Mouse (Mus musculus) heart, postnatal 0 days (tissue): ENCODE results near the gene Klk11. TPM values are rescaled to one million over a fixed set of nuclear protein-coding genes. Genes with fewer than 3 reads are reported as not detected.

Experiments used
- ATAC-seq: fragments of 200-750 bp; cut with Nextera tagmentation; 2 replicates; pipeline ENCODE4 v1.8.0; 2017; ENCODE audit warnings: low read depth, moderate number of reproducible peaks, moderate library complexity; ENCODE audit not compliant: insufficient read depth
- DNase-seq: peaks from one replicate; pipeline ENCODE4 v3.0.0-alpha.2; 2016; ENCODE audit warnings: low spot score
- H3K27ac ChIP-seq: fragments of 300-500 bp; sonication (generic); 2 replicates; pipeline ENCODE4 v1.5.1; 2014; ENCODE audit warnings: low read depth, mild to moderate bottlenecking
- H3K27me3 ChIP-seq: fragments of 300-500 bp; sonication (generic); 2 replicates; pipeline ENCODE4 v1.6.1; 2014; ENCODE audit warnings: low read length, mixed read lengths; ENCODE audit not compliant: control insufficient read depth, insufficient read depth
- H3K36me3 ChIP-seq: fragments of 300-500 bp; sonication (generic); replicated peaks from 2 replicates; pipeline ENCODE4 v1.6.1; 2014; ENCODE audit warnings: low read length, mixed read lengths; ENCODE audit not compliant: control insufficient read depth, insufficient read depth
- H3K4me1 ChIP-seq: fragments of 300-500 bp; sonication (generic); 2 replicates; pipeline ENCODE4 v1.6.1; 2014; ENCODE audit warnings: antibody characterized with exemption; ENCODE audit not compliant: control insufficient read depth, insufficient read depth
- H3K4me2 ChIP-seq: fragments of 300-500 bp; sonication (generic); 2 replicates; pipeline ENCODE4 v1.6.1; 2014; ENCODE audit warnings: low read depth, mild to moderate bottlenecking, low read length, moderate library complexity
- H3K4me3 ChIP-seq: fragments of 300-500 bp; sonication (generic); 2 replicates; pipeline ENCODE4 v1.5.1; 2014; ENCODE audit warnings: low read depth, low read length
- H3K9ac ChIP-seq: fragments of 300-500 bp; sonication (generic); replicated peaks from 2 replicates; pipeline ENCODE4 v1.6.1; 2014; ENCODE audit warnings: low read depth, low read length, mixed read lengths
- H3K9me3 ChIP-seq: fragments of 300-500 bp; sonication (generic); replicated peaks from 2 replicates; pipeline ENCODE4 v1.6.1; 2016; ENCODE audit warnings: low read length; ENCODE audit not compliant: control insufficient read depth
- CTCF ChIP-seq: IDR thresholded peaks from 2 replicates; pipeline ENCODE4 v1.5.1; 2016; ENCODE audit warnings: antibody characterized with exemption, control low read depth, low read depth
- EP300 ChIP-seq: IDR thresholded peaks from 2 replicates; pipeline ENCODE4 v1.6.1; 2016; ENCODE audit warnings: antibody characterized with exemption, low read depth
- WGBS: fragments of 180-500 bp; shearing (Covaris S2); extraction: QIAGEN DNeasy Blood & Tissue Kit; methylation state at CpG from one replicate; pipeline ENCODE4 v1.1.7; 2014; 5-methylcytosine and 5-hydroxymethylcytosine counted together
- polyA plus RNA-seq: library from polyadenylated mRNA; unstranded; fragments of >200 nt; fragmentation: Nextera tagmentation; extraction: Ambion mirVana; gene quantifications from 2 replicates; pipeline ENCODE4 v1.2.1, GENCODE M21; 2015
- total RNA-seq: library from RNA; depleted of rRNA; stranded (reverse); fragments of >200 nt; gene quantifications from 2 replicates; pipeline ENCODE4 v1.2.3, GENCODE M21; 2014; ENCODE audit warnings: low replicate concordance

The Klk11 gene
- total and polyA plus RNA-seq, 2 experiments from 2014 or later = not detected

- H3K4me2 ChIP-seq = no peak overlapping the region
- no peak for DNase-seq
- no peak for TF ChIP-seq CTCF
- TF ChIP-seq EP300 = no peak
- WGBS = 75% methylated on average over 12 of the region's 12 CpGs
- no peaks in the 10 kb centered on the region for H3K4me1 ChIP-seq
- H3K9ac ChIP-seq = no peak overlapping the region
- no peak for ATAC-seq
- H3K4me3 ChIP-seq = no peak overlapping the region
- H3K36me3 ChIP-seq = no peaks in the 10 kb centered on the region
- H3K27ac ChIP-seq = no peak overlapping the region
- H3K9me3 ChIP-seq = no peaks in the 10 kb centered on the region
- 0 out of 2 replicates have a peak, but pooled peaks cover 4% of the 10 kb centered on the region for H3K27me3 ChIP-seq
These were observed 3.0 kb downstream of the Klk11 start for GRCm38 (mm10) chr7:43777423-43777822.

GRCm38 (mm10) chr7:43778176-43778970 is 4.0 kb downstream of the Klk11 start:
- TF ChIP-seq EP300 (no peak), CTCF (no peak)
- Histone ChIP-seq H3K27ac (no peak overlapping the region), H3K4me3 (no peak overlapping the region), H3K9me3 (no peaks in the 10 kb centered on the region), H3K36me3 (no peaks in the 10 kb centered on the region), H3K27me3 (peaks cover 8% of the 10 kb centered on the region), H3K4me1 (no peaks in the 10 kb centered on the region), H3K9ac (no peak overlapping the region), H3K4me2 (no peak overlapping the region)
- WGBS = 82% methylated on average over 10 of the region's 10 CpGs
- no peak for DNase-seq
- ATAC-seq = no peak

- no peak overlapping the region for H3K27ac ChIP-seq
- H3K9ac ChIP-seq = no peak overlapping the region
- H3K36me3 ChIP-seq = no peaks in the 10 kb centered on the region
- ATAC-seq (no peak), DNase-seq (no peak)
- no peak overlapping the region for H3K4me2 ChIP-seq
- H3K4me1 ChIP-seq = no peaks in the 10 kb centered on the region
- peaks cover 18% of the 10 kb centered on the region for H3K27me3 ChIP-seq
- no peak overlapping the region for H3K4me3 ChIP-seq
- no peak for TF ChIP-seq CTCF
- 52% methylated on average over 6 of the region's 6 CpGs for WGBS
- no peaks in the 10 kb centered on the region for H3K9me3 ChIP-seq
These were observed 5.8 kb downstream of the Klk11 start for GRCm38 (mm10) chr7:43780241-43780640.

GRCm38 (mm10) chr7:43780746-43781145 is 6.3 kb downstream of the Klk11 start, which contains the start of gene Klk10:
Gene Klk10, plus strand, starts transcription at chr7:43781035.
- no peak for DNase-seq
- no peak for ATAC-seq
- Histone ChIP-seq H3K27me3 (peaks cover 18% of the 10 kb centered on the region), H3K4me3 (no peak within 1 kb of the TSS), H3K4me2 (no peak within 1 kb of the TSS), H3K9ac (no peak within 1 kb of the TSS), H3K27ac (no peak within 1 kb of the TSS), H3K9me3 (no peaks in the 10 kb centered on the region), H3K36me3 (no peaks in the 10 kb centered on the region), H3K4me1 (no peaks in the 10 kb centered on the region)
- TF ChIP-seq CTCF = no peak
- TF ChIP-seq EP300 = no peak
- 44% methylated on average over 5 of the region's 5 CpGs for WGBS

- 79% methylated on average over 11 of the region's 11 CpGs for WGBS
- H3K9ac ChIP-seq = no peak overlapping the region
- no peak overlapping the region for H3K27ac ChIP-seq
- H3K9me3 ChIP-seq = no peaks in the 10 kb centered on the region
- ATAC-seq (no peak), DNase-seq (no peak)
- H3K4me3 ChIP-seq = no peak overlapping the region
- no peaks in the 10 kb centered on the region for H3K4me1 ChIP-seq
- H3K36me3 ChIP-seq = no peaks in the 10 kb centered on the region
- TF ChIP-seq CTCF (no peak), EP300 (no peak)
- H3K4me2 ChIP-seq = no peak overlapping the region
- H3K27me3 ChIP-seq = peaks cover 18% of the 10 kb centered on the region
These were observed 7.1 kb downstream of the Klk11 start for GRCm38 (mm10) chr7:43781541-43781940.
